Mouse (Mus musculus) ovary, postnatal 10 days (tissue): ENCODE measurements at regions not wholly inside any gene's neighbourhood (a gene's known extent, or its start where the extent isn't known, plus 50 kb on each side); places are given as distances from the start of the nearest gene placed in this dataset.

Experiments used
- DNase-seq: peaks from one replicate; pipeline ENCODE4 v3.0.0; 2022; ENCODE audit warnings: low spot score

- no peak for DNase-seq
Measured at GRCm38 (mm10) chr4:131293560-131293959, 349.4 kb downstream of the Matn1 start.

- no peak for DNase-seq
Measured at GRCm38 (mm10) chr4:131298011-131298674, 354.0 kb downstream of the Matn1 start.

GRCm38 (mm10) chr4:131303936-131304335 is 359.8 kb downstream of the Matn1 start:
- DNase-seq: no peak

- DNase-seq: no peak
Measured at GRCm38 (mm10) chr4:131304361-131304777, 360.2 kb downstream of the Matn1 start.

- DNase-seq: no peak
Measured at GRCm38 (mm10) chr4:131314231-131314630, 370.0 kb downstream of the Matn1 start.

GRCm38 (mm10) chr4:131316041-131316440 is 371.9 kb downstream of the Matn1 start:
- no peak for DNase-seq

GRCm38 (mm10) chr4:131322323-131322722 is 378.1 kb downstream of the Matn1 start:
- no peak for DNase-seq

GRCm38 (mm10) chr4:131324486-131324885 is 380.3 kb downstream of the Matn1 start:
- no peak for DNase-seq

GRCm38 (mm10) chr4:131325200-131325599 is 381.0 kb downstream of the Matn1 start:
- DNase-seq: no peak

GRCm38 (mm10) chr4:131325609-131326008 is 381.4 kb downstream of the Matn1 start:
- no peak for DNase-seq

- no peak for DNase-seq
Measured at GRCm38 (mm10) chr4:131329398-131329797, 385.2 kb downstream of the Matn1 start.

GRCm38 (mm10) chr4:131331646-131332045 is 387.5 kb downstream of the Matn1 start:
- DNase-seq: no peak

- DNase-seq: no peak
Measured at GRCm38 (mm10) chr4:131336801-131337200, 392.6 kb downstream of the Matn1 start.

- DNase-seq: no peak
Measured at GRCm38 (mm10) chr4:131340993-131341695, 397.0 kb downstream of the Matn1 start.

GRCm38 (mm10) chr4:131346727-131347126 is 402.5 kb downstream of the Matn1 start:
- no peak for DNase-seq

GRCm38 (mm10) chr4:131350268-131350667 is 406.1 kb downstream of the Matn1 start:
- no peak for DNase-seq

GRCm38 (mm10) chr4:131354908-131355307 is 410.7 kb downstream of the Matn1 start:
- no peak for DNase-seq

- no peak for DNase-seq
Measured at GRCm38 (mm10) chr4:131355526-131355991, 411.4 kb downstream of the Matn1 start.

GRCm38 (mm10) chr4:131356316-131356715 is 412.1 kb downstream of the Matn1 start:
- DNase-seq: no peak

- DNase-seq: no peak
Measured at GRCm38 (mm10) chr4:131363030-131363429, 418.8 kb downstream of the Matn1 start.

- DNase-seq: no peak
Measured at GRCm38 (mm10) chr4:131364671-131365252, 420.6 kb downstream of the Matn1 start.

GRCm38 (mm10) chr4:131366006-131366405 is 421.8 kb downstream of the Matn1 start:
- DNase-seq: no peak

- DNase-seq: no peak
Measured at GRCm38 (mm10) chr4:131366656-131367055, 422.5 kb downstream of the Matn1 start.
